Mouse (Mus musculus) testis, adult 2 months (tissue): ENCODE results near the gene Ly75.

Experiments used
- CTCF ChIP-seq: fragments of 200-500 bp; IDR thresholded peaks from 2 replicates; pipeline ENCODE4 v1.5.1; 2012; ENCODE audit warnings: low read depth, mild to moderate bottlenecking, inconsistent platforms, low read length, moderate library complexity; ENCODE audit not compliant: control insufficient read depth, insufficient read depth, insufficient replicate concordance
- POLR2A ChIP-seq: fragments of 200-500 bp; IDR thresholded peaks from 2 replicates; pipeline ENCODE4 v1.6.1; 2012; ENCODE audit warnings: low read depth, mild to moderate bottlenecking, inconsistent platforms, low read length, moderate library complexity; ENCODE audit not compliant: control insufficient read depth

- no peak for TF ChIP-seq CTCF
- TF ChIP-seq POLR2A, result no peak
These were observed 36.6 kb downstream of the Ly75 start for GRCm38 (mm10) chr2:60346531-60346930.
